Mouse (Mus musculus) heart, embryonic 15.5 days (tissue): ENCODE measurements around the gene Ndrg3. TPM values are rescaled to one million over a fixed set of nuclear protein-coding genes. Genes with fewer than 3 reads are reported as not detected.

Source experiments
- ATAC-seq: fragments of 200-750 bp; cut with Nextera tagmentation; replicated peaks from 2 replicates; pipeline ENCODE4 v1.8.0; 2017; ENCODE audit warnings: low read depth, moderate TSS enrichment; ENCODE audit not compliant: insufficient number of reproducible peaks, insufficient read depth, low FRiP score
- H3K27ac ChIP-seq: fragments of 300-500 bp; sonication (generic); 2 replicates; pipeline ENCODE4 v1.5.1; 2015; ENCODE audit warnings: mild to moderate bottlenecking, inconsistent platforms
- H3K27me3 ChIP-seq: fragments of 300-500 bp; sonication (generic); 2 replicates; pipeline ENCODE4 v1.6.1; 2015; ENCODE audit warnings: inconsistent platforms
- H3K36me3 ChIP-seq: fragments of 300-500 bp; sonication (generic); 2 replicates; pipeline ENCODE4 v1.6.1; 2015; ENCODE audit warnings: mild to moderate bottlenecking, inconsistent platforms
- H3K4me1 ChIP-seq: fragments of 300-500 bp; sonication (generic); replicated peaks from 2 replicates; pipeline ENCODE4 v1.6.1; 2015; ENCODE audit warnings: inconsistent platforms
- H3K4me2 ChIP-seq: fragments of 300-500 bp; sonication (generic); 2 replicates; pipeline ENCODE4 v1.6.1; 2015; ENCODE audit warnings: inconsistent platforms, mild to moderate bottlenecking, moderate library complexity
- H3K4me3 ChIP-seq: fragments of 300-500 bp; sonication (generic); 2 replicates; pipeline ENCODE4 v1.5.1; 2015; ENCODE audit warnings: mild to moderate bottlenecking, inconsistent platforms
- H3K9ac ChIP-seq: fragments of 300-500 bp; sonication (generic); 2 replicates; pipeline ENCODE4 v1.6.1; 2015; ENCODE audit warnings: mild to moderate bottlenecking, inconsistent platforms
- H3K9me3 ChIP-seq: fragments of 300-500 bp; sonication (generic); replicated peaks from 2 replicates; pipeline ENCODE4 v1.6.1; 2016; ENCODE audit warnings: inconsistent platforms
- WGBS: fragments of 180-500 bp; shearing (Covaris S2); methylation state at CpG from one replicate; pipeline ENCODE4 v1.1.7; 2015; ENCODE audit warnings: mixed read lengths; 5-methylcytosine and 5-hydroxymethylcytosine counted together
- polyA plus RNA-seq: library from polyadenylated mRNA; unstranded; fragments of >200 nt; fragmentation: Nextera tagmentation; extraction: Ambion mirVana; gene quantifications from 2 replicates; pipeline ENCODE4 v1.2.1, GENCODE M21; 2015

Ndrg3 gene
- polyA plus RNA-seq, 1 experiment from 2014 or later, result 28.6 TPM

GRCm38 (mm10) chr2:156882431-156883001 lies 109.3 kb downstream of the Ndrg3 start:
- Histone ChIP-seq H3K9ac (no peak overlapping the region), H3K27ac (no peak overlapping the region), H3K4me3 (no peak overlapping the region), H3K36me3 (no peaks in the 10 kb centered on the region), H3K9me3 (no peaks in the 10 kb centered on the region), H3K4me2 (no peak overlapping the region), H3K27me3 (no peaks in the 10 kb centered on the region), H3K4me1 (no peaks in the 10 kb centered on the region)
- ATAC-seq, result no peak; the same call in 1 of the 2 replicates
- WGBS, result 27% methylated on average over 10 of the region's 10 CpGs

GRCm38 (mm10) chr2:156879541-156879940 lies 112.3 kb downstream of the Ndrg3 start:
- Histone ChIP-seq H3K4me3 (no peak overlapping the region), H3K4me1 (no peaks in the 10 kb centered on the region), H3K9ac (no peak overlapping the region), H3K4me2 (no peak overlapping the region), H3K27me3 (no peaks in the 10 kb centered on the region), H3K36me3 (peaks cover 4% of the 10 kb centered on the region), H3K9me3 (no peaks in the 10 kb centered on the region), H3K27ac (no peak overlapping the region)
- no peak for ATAC-seq
- 83% methylated on average over 3 of the region's 3 CpGs for WGBS

GRCm38 (mm10) chr2:156877726-156878125 lies 114.1 kb downstream of the Ndrg3 start:
- peak; percentile 52; the same call in 1 of the 2 replicates for ATAC-seq
- peaks cover 16% of the 10 kb centered on the region for H3K36me3 ChIP-seq
- WGBS, result 49% methylated on average over 9 of the region's 9 CpGs

More at GRCm38 (mm10) chr2:156877726-156878125, 114.1 kb downstream of the Ndrg3 start:
- Histone ChIP-seq H3K4me2 (no peak overlapping the region), H3K4me1 (no peaks in the 10 kb centered on the region), H3K27ac (no peak overlapping the region), H3K9ac (no peak overlapping the region), H3K4me3 (no peak overlapping the region), H3K9me3 (no peaks in the 10 kb centered on the region), H3K27me3 (no peaks in the 10 kb centered on the region)

Other genes with a start within 250 kb of the Ndrg3 start
- gene Myl9, start 216.6 kb downstream of the Ndrg3 start, polyA plus RNA-seq, result 1,553 and 1,598 TPM in 2 replicates
- 23.6 and 34.1 TPM in 2 replicates for gene Tgif2, start 152.0 kb downstream of the Ndrg3 start, polyA plus RNA-seq
- gene 4930518I15Rik, start 134.1 kb downstream of the Ndrg3 start, polyA plus RNA-seq, result 4.8 and 5.7 TPM in 2 replicates
- 152 and 164 TPM in 2 replicates for gene Rab5if, start 128.9 kb downstream of the Ndrg3 start, polyA plus RNA-seq
- gene Sla2, start 104.9 kb downstream of the Ndrg3 start, polyA plus RNA-seq, result 0.58 and 4.4 TPM in 2 replicates
- gene Dsn1, start 15.1 kb upstream of the Ndrg3 start, polyA plus RNA-seq, result 30.4 and 31.4 TPM in 2 replicates
- 1.7 and 2.7 TPM in 2 replicates for gene Soga1, start 87.2 kb upstream of the Ndrg3 start, polyA plus RNA-seq
- not detected in 2 replicates for gene Tldc2, start 95.0 kb upstream of the Ndrg3 start, polyA plus RNA-seq
- gene Samhd1, start 143.2 kb upstream of the Ndrg3 start, polyA plus RNA-seq, result 14.2 and 16.2 TPM in 2 replicates
- 14.9 and 17.2 TPM in 2 replicates for gene Rbl1, start 212.5 kb upstream of the Ndrg3 start, polyA plus RNA-seq